Mouse (Mus musculus) testis, adult 2 months (tissue): ENCODE results near the gene Cnih1.

Source experiments
- CTCF ChIP-seq: fragments of 200-500 bp; IDR thresholded peaks from 2 replicates; pipeline ENCODE4 v1.5.1; 2012; ENCODE audit warnings: low read depth, mild to moderate bottlenecking, inconsistent platforms, low read length, moderate library complexity; ENCODE audit not compliant: control insufficient read depth, insufficient read depth, insufficient replicate concordance
- POLR2A ChIP-seq: fragments of 200-500 bp; IDR thresholded peaks from 2 replicates; pipeline ENCODE4 v1.6.1; 2012; ENCODE audit warnings: low read depth, mild to moderate bottlenecking, inconsistent platforms, low read length, moderate library complexity; ENCODE audit not compliant: control insufficient read depth

DNA sequence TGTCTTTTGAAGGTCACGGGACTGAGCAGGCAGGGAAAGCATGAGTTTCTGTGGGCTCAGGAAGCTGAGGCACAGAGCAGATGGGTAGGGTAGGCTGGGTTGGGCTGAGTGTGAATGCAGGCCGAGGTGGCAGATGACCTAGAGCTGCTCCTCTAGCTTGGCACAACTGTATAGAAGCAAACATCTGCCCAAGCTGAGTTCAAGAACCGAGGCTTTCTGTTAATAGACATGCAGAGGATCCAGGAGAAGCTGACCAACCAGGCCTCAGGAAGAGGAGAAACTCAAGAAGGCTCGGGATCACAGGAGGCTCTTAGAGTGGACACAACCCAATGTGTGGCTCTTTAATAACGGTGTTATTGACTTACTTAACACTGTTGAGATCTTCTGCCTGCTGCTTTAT, 18.0 kb upstream of the Cnih1 start:
- TF ChIP-seq POLR2A = no peak
- no peak for TF ChIP-seq CTCF
